Mouse (Mus musculus) limb, embryonic 10.5 days (tissue): ENCODE measurements around the gene Neurl1b. TPM values are rescaled to one million over a fixed set of nuclear protein-coding genes. Genes with fewer than 3 reads are reported as not detected.
A peak's percentile ranks its signal among the peaks of the same experiment; 100 is the strongest.

Source experiments
- DNase-seq: peaks from one replicate; pipeline ENCODE4 v3.0.0-alpha.2; 2017; ENCODE audit warnings: low spot score
- H3K27ac ChIP-seq: fragments of 300-500 bp; sonication (generic); 2 replicates; pipeline ENCODE4 v1.5.1; 2016; ENCODE audit warnings: mild to moderate bottlenecking
- H3K27me3 ChIP-seq: fragments of 300-500 bp; sonication (generic); 2 replicates; pipeline ENCODE4 v1.6.1; 2016; ENCODE audit warnings: low read depth, mild to moderate bottlenecking; ENCODE audit not compliant: poor library complexity, severe bottlenecking
- H3K36me3 ChIP-seq: fragments of 300-500 bp; sonication (generic); 2 replicates; pipeline ENCODE4 v1.6.1; 2016; ENCODE audit warnings: mild to moderate bottlenecking, moderate library complexity
- H3K4me1 ChIP-seq: fragments of 300-500 bp; sonication (generic); 2 replicates; pipeline ENCODE4 v1.6.1; 2016
- H3K4me3 ChIP-seq: fragments of 300-500 bp; sonication (generic); 2 replicates; pipeline ENCODE4 v1.5.1; 2016; ENCODE audit warnings: mild to moderate bottlenecking, moderate library complexity
- H3K9me3 ChIP-seq: fragments of 300-500 bp; sonication (generic); replicated peaks from 2 replicates; pipeline ENCODE4 v1.6.1; 2016; ENCODE audit warnings: mild to moderate bottlenecking
- WGBS: fragments of 180-500 bp; shearing (Covaris S2); methylation state at CpG from one replicate; pipeline ENCODE4 v1.1.7; 2016; 5-methylcytosine and 5-hydroxymethylcytosine counted together
- polyA plus RNA-seq: library from polyadenylated mRNA; unstranded; fragments of >200 nt; fragmentation: Nextera tagmentation; extraction: Ambion mirVana; gene quantifications from 2 replicates; pipeline ENCODE4 v1.2.1, GENCODE M21; 2016

Neurl1b gene
- polyA plus RNA-seq, 1 experiment from 2014 or later, result 0.10 TPM

GRCm38 (mm10) chr17:26382687-26383086 lies 31.9 kb upstream of the Neurl1b start:
- Histone ChIP-seq H3K27me3 (no peaks in the 10 kb centered on the region), H3K4me1 (peaks cover 22% of the 10 kb centered on the region), H3K27ac (no peak overlapping the region), H3K4me3 (no peak overlapping the region), H3K9me3 (no peaks in the 10 kb centered on the region), H3K36me3 (no peaks in the 10 kb centered on the region)
- 85% methylated on average over 5 of the region's 5 CpGs for WGBS
- no peak for DNase-seq

GRCm38 (mm10) chr17:26384111-26384510 lies 30.5 kb upstream of the Neurl1b start:
- no peak for DNase-seq
- H3K4me3 ChIP-seq, result no peak overlapping the region
- no peaks in the 10 kb centered on the region for H3K36me3 ChIP-seq
- 91% methylated on average over 3 of the region's 3 CpGs for WGBS
- H3K4me1 ChIP-seq, result peaks cover 22% of the 10 kb centered on the region
- H3K27ac ChIP-seq, result no peak overlapping the region
- no peaks in the 10 kb centered on the region for H3K9me3 ChIP-seq
- no peaks in the 10 kb centered on the region for H3K27me3 ChIP-seq

- WGBS, result 89% methylated on average over 11 of the region's 11 CpGs
- Histone ChIP-seq H3K4me3 (no peak overlapping the region), H3K4me1 (peaks cover 17% of the 10 kb centered on the region), H3K27me3 (no peaks in the 10 kb centered on the region), H3K9me3 (no peaks in the 10 kb centered on the region), H3K27ac (no peak overlapping the region), H3K36me3 (no peaks in the 10 kb centered on the region)
- no peak for DNase-seq
These were observed 29.1 kb upstream of the Neurl1b start for GRCm38 (mm10) chr17:26385252-26386130.

GRCm38 (mm10) chr17:26386131-26386481 lies 28.5 kb upstream of the Neurl1b start:
- H3K9me3 ChIP-seq, result no peaks in the 10 kb centered on the region
- DNase-seq, result no peak
- no peaks in the 10 kb centered on the region for H3K36me3 ChIP-seq
- no peak overlapping the region for H3K4me3 ChIP-seq
- no peak overlapping the region for H3K27ac ChIP-seq
- WGBS, result 91% methylated on average over 3 of the region's 3 CpGs
- no peaks in the 10 kb centered on the region for H3K27me3 ChIP-seq
- peaks cover 11% of the 10 kb centered on the region for H3K4me1 ChIP-seq

GRCm38 (mm10) chr17:26388106-26388505 lies 26.5 kb upstream of the Neurl1b start:
- no peak overlapping the region for H3K27ac ChIP-seq
- DNase-seq, result no peak
- H3K27me3 ChIP-seq, result no peaks in the 10 kb centered on the region
- 73% methylated on average over 3 of the region's 3 CpGs for WGBS
- H3K4me3 ChIP-seq, result no peak overlapping the region
- no peaks in the 10 kb centered on the region for H3K36me3 ChIP-seq
- H3K4me1 ChIP-seq, result no peaks in the 10 kb centered on the region
- H3K9me3 ChIP-seq, result no peaks in the 10 kb centered on the region

- no peaks in the 10 kb centered on the region for H3K36me3 ChIP-seq
- 87% methylated on average over 9 of the region's 9 CpGs for WGBS
- no peak for DNase-seq
- H3K27me3 ChIP-seq, result no peaks in the 10 kb centered on the region
- no peak overlapping the region for H3K27ac ChIP-seq
- H3K4me3 ChIP-seq, result no peak overlapping the region
- H3K9me3 ChIP-seq, result no peaks in the 10 kb centered on the region
- H3K4me1 ChIP-seq, result no peaks in the 10 kb centered on the region
These were observed 25.4 kb upstream of the Neurl1b start for GRCm38 (mm10) chr17:26389241-26389640.

- Histone ChIP-seq H3K27ac (no peak overlapping the region), H3K27me3 (no peaks in the 10 kb centered on the region), H3K36me3 (no peaks in the 10 kb centered on the region), H3K4me1 (no peaks in the 10 kb centered on the region), H3K9me3 (no peaks in the 10 kb centered on the region), H3K4me3 (no peak overlapping the region)
- no peak for DNase-seq
- 81% methylated on average over 5 of the region's 5 CpGs for WGBS
These were observed 24.0 kb upstream of the Neurl1b start for GRCm38 (mm10) chr17:26390666-26391065.

GRCm38 (mm10) chr17:26392355-26392754 lies 22.3 kb upstream of the Neurl1b start:
- H3K9me3 ChIP-seq, result no peaks in the 10 kb centered on the region
- DNase-seq, result no peak
- peaks cover 6% of the 10 kb centered on the region for H3K4me1 ChIP-seq
- 85% methylated on average over 7 of the region's 7 CpGs for WGBS
- no peak overlapping the region for H3K4me3 ChIP-seq
- no peaks in the 10 kb centered on the region for H3K36me3 ChIP-seq
- H3K27me3 ChIP-seq, result no peaks in the 10 kb centered on the region
- H3K27ac ChIP-seq, result no peak overlapping the region

GRCm38 (mm10) chr17:26396765-26397164 lies 17.9 kb upstream of the Neurl1b start:
- no peak for DNase-seq
- Histone ChIP-seq H3K9me3 (no peaks in the 10 kb centered on the region), H3K4me3 (no peak overlapping the region), H3K36me3 (no peaks in the 10 kb centered on the region), H3K27me3 (no peaks in the 10 kb centered on the region), H3K27ac (no peak overlapping the region), H3K4me1 (peaks cover 9% of the 10 kb centered on the region)
- 70% methylated on average over 3 of the region's 3 CpGs for WGBS

GRCm38 (mm10) chr17:26397339-26397738 lies 17.3 kb upstream of the Neurl1b start:
- H3K4me1 ChIP-seq, result peaks cover 9% of the 10 kb centered on the region
- H3K9me3 ChIP-seq, result no peaks in the 10 kb centered on the region
- no peaks in the 10 kb centered on the region for H3K36me3 ChIP-seq
- H3K27me3 ChIP-seq, result no peaks in the 10 kb centered on the region
- H3K27ac ChIP-seq, result no peak overlapping the region
- DNase-seq, result no peak
- H3K4me3 ChIP-seq, result no peak overlapping the region
- WGBS, result 51% methylated on average over 6 of the region's 6 CpGs

GRCm38 (mm10) chr17:26405340-26406100 lies 9.1 kb upstream of the Neurl1b start:
- Histone ChIP-seq H3K27me3 (peaks cover under 1% of the 10 kb centered on the region; the same call in 1 of the 2 replicates), H3K4me3 (no peak overlapping the region), H3K36me3 (no peaks in the 10 kb centered on the region), H3K4me1 (no peaks in the 10 kb centered on the region), H3K9me3 (no peaks in the 10 kb centered on the region), H3K27ac (no peak overlapping the region)
- no peak for DNase-seq
- WGBS, result 84% methylated on average over 10 of the region's 10 CpGs

GRCm38 (mm10) chr17:26412967-26413366 lies 1.7 kb upstream of the Neurl1b start:
- peaks cover 75% of the 10 kb centered on the region for H3K27me3 ChIP-seq
- no peak overlapping the region for H3K4me3 ChIP-seq
- H3K4me1 ChIP-seq, result peaks cover 18% of the 10 kb centered on the region
- H3K9me3 ChIP-seq, result no peaks in the 10 kb centered on the region
- no peak for DNase-seq
- H3K36me3 ChIP-seq, result no peaks in the 10 kb centered on the region
- 85% methylated on average over 5 of the region's 5 CpGs for WGBS
- no peak overlapping the region for H3K27ac ChIP-seq

GRCm38 (mm10) chr17:26414184-26414522 lies 476 bp upstream of the Neurl1b start:
- Histone ChIP-seq H3K4me3 (peak overlapping the region; percentile 81), H3K27ac (0 out of 2 replicates have a peak overlapping the region, but pooled peaks have one; percentile 83), H3K27me3 (peaks cover 87% of the 10 kb centered on the region), H3K36me3 (no peaks in the 10 kb centered on the region), H3K4me1 (peaks cover 18% of the 10 kb centered on the region), H3K9me3 (no peaks in the 10 kb centered on the region)
- DNase-seq, result no peak
- WGBS, result 4% methylated on average over 5 of the region's 5 CpGs
